Mouse (Mus musculus) myocyte (in vitro differentiated cells): ENCODE measurements around the gene Synpr.

Source experiments
- CEBPB ChIP-seq: IDR thresholded peaks from 2 replicates; pipeline ENCODE4 v1.6.1; 2011; ENCODE audit warnings: mild to moderate bottlenecking, moderate library complexity; ENCODE audit not compliant: poor library complexity, insufficient read depth, severe bottlenecking
- E2F4 ChIP-seq: IDR thresholded peaks from one replicate; pipeline ENCODE4 v1.6.1; 2011; ENCODE audit warnings: mild to moderate bottlenecking, control low read depth, moderate library complexity; ENCODE audit not compliant: insufficient read depth
- MAX ChIP-seq: IDR thresholded peaks from one replicate; pipeline ENCODE4 v1.6.1; 2011; ENCODE audit warnings: low read depth, mild to moderate bottlenecking, control low read depth
- MYOD1 ChIP-seq, 3 experiments: IDR thresholded peaks; one replicate each; pipeline ENCODE4 v1.6.1; 2011; ENCODE audit warnings: control low read depth in 2 of 3, low read depth in 2 of 3, mild to moderate bottlenecking in 2 of 3, moderate library complexity in 1 of 3; ENCODE audit not compliant: insufficient read length in 2 of 3, control insufficient read depth in 1 of 3
- MYOG ChIP-seq, 3 experiments: IDR thresholded peaks; one replicate each; pipeline ENCODE4 v1.6.1; 2011; ENCODE audit warnings: control low read depth in 2 of 3, low read depth in 2 of 3, mild to moderate bottlenecking in 2 of 3; ENCODE audit not compliant: insufficient read length in 2 of 3, control insufficient read depth in 1 of 3, insufficient read depth in 1 of 3
- POLR2A ChIP-seq: IDR thresholded peaks from one replicate; pipeline ENCODE4 v1.6.1; 2011; ENCODE audit warnings: low read depth, mild to moderate bottlenecking, control low read depth, moderate library complexity; ENCODE audit not compliant: insufficient read length
- POLR2AphosphoS2 ChIP-seq: IDR thresholded peaks from one replicate; pipeline ENCODE4 v1.6.1; 2011; ENCODE audit warnings: low read depth, control low read depth; ENCODE audit not compliant: insufficient read length
- TCF12 ChIP-seq: IDR thresholded peaks from one replicate; pipeline ENCODE4 v1.6.1; 2011; ENCODE audit warnings: mild to moderate bottlenecking, control low read depth; ENCODE audit not compliant: poor library complexity, insufficient read depth, severe bottlenecking

- TF ChIP-seq TCF12, result no peak
- TF ChIP-seq POLR2A, result no peak
- no peak for TF ChIP-seq E2F4
- TF ChIP-seq MAX, result no peak
- no peak for TF ChIP-seq MYOG (IDR thresholded peaks at IDR 0.05; ENCODE audit: control insufficient read depth in 1 of 3, insufficient read depth in 1 of 3, insufficient read length in 2 of 3, low read depth in 2 of 3)
- TF ChIP-seq CEBPB, result no peak
- no peak for TF ChIP-seq POLR2AphosphoS2
- no peak for TF ChIP-seq MYOD1 (IDR thresholded peaks at IDR 0.05; ENCODE audit: control insufficient read depth in 1 of 3, insufficient read length in 2 of 3, low read depth in 2 of 3)
These were observed 72.6 kb downstream of the Synpr start for GRCm38 (mm10) chr14:13357101-13357667.
